Mouse (Mus musculus) erythroblast, embryonic 14.5 days (primary cell): Measurements from ENCODE around the gene Vsx1.

Experiments
- GATA1 ChIP-seq: IDR thresholded peaks from 2 replicates; pipeline ENCODE4 v1.6.1; 2012; ENCODE audit warnings: low read length, inconsistent platforms, mixed read lengths
- TAL1 ChIP-seq: IDR thresholded peaks from 3 replicates; pipeline ENCODE4 v1.6.1; 2012; ENCODE audit warnings: low read length, inconsistent platforms, mixed read lengths

DNA sequence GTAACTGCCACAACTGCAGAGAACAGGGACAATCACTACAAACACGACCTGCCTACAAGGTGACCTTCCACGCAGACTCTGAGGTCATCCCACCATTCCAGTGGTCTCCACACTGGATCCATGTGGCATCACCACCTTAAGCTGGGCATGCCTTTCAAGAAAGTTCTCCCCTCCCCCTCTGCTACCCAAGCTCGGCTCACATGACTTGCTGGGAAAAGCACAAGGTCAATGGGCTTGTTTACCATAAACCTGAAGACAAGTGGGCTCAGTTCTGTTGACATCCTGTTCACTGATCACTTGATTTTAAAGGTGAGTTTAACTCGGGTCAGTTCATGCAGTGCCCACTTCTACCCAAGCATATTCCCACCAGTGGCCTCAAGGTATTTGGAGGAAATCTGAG is 29.1 kb downstream of the Vsx1 start:
- no peak for TF ChIP-seq GATA1
- TF ChIP-seq TAL1, result no peak
